In the genomic region with DNA sequence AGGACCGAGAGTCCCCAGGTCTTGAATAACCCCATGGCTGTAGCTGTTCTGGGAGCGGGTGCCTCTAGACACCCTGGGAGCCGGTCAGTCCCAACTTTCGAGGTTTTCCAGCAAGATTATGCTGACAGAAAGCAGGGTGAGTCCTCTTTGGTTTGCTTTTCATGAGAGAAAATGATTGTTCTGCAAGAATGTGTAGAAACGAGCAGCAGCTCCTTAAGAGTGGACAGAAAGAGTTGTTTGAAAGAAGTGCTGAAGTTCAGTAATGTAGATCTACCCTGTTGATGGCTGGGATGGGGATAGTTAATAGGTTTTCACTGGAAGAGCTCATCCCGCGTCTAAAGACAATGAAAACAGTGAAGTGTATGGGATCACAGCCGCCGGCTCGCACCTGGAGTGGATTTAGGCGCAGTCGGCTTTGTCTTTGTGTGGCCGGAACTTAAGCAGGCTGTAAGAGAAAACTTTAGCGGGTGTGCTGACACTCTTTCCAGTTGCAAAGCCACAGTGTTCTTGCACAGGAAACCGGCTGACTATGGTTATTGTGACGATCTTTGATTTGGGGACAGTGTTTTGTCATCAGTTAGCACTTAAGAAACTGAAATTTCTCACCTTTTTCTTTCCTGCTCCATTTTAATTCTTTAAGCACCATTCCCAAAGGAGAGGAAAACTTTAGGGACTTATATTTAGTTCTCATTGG, we compare ENCODE assay signal across 8 mouse cellular contexts. TPM values are rescaled to one million over a fixed set of nuclear protein-coding genes. Genes with fewer than 3 reads are reported as not detected.
A peak's percentile ranks its signal among the peaks of the same experiment; 100 is the strongest.
DNase-seq lines count a peak whose midpoint lies in the region; ATAC-seq and TF ChIP-seq lines count a peak whose summit lies in the region.
"Had no signal": no experiment of that assay in that cellular context is flagged by ENCODE, and none has a peak within 500 bp of the region (broad histone marks: within the 10 kb centered on the region; RNA-seq: fewer than 3 reads in every experiment).

No protein-coding gene starts in this region.

- TF ChIP-seq CTCF in thymus, adult 2 months (IDR thresholded peaks at IDR 0.05; ENCODE audit: borderline replicate concordance, control insufficient read depth, extremely low read depth, insufficient read depth, low read length, poor library complexity) = no peak

- peak overlapping the region; percentile 47; the same call in 1 of the 2 replicates for H3K9ac ChIP-seq in hindbrain, embryonic 11.5 days (ENCODE audit: low read depth, low read length)

- 3% methylated on average over 16 of the region's 16 CpGs for WGBS in thymus, adult 2 months
- 1% methylated on average over 16 of the region's 16 CpGs for WGBS in hindbrain, embryonic 11.5 days

- DNase-seq in thymus, adult 2 months = no peak
- DNase-seq in thymus, adult 18-20 months = no peak
- DNase-seq in hindbrain, embryonic 11.5 days (ENCODE audit: low spot score) = peak; percentile 50
- no peak for DNase-seq in cerebellum, postnatal 25 days
- DNase-seq in yolk sac, embryonic 10.5 days (ENCODE audit: low spot score) = no peak
- no peak for DNase-seq in adrenal gland, postnatal 36 days

- TF ChIP-seq POLR2A in thymus, adult 2 months (IDR thresholded peaks at IDR 0.05; ENCODE audit: control insufficient read depth, extremely low read depth, insufficient read depth, low read length, poor library complexity) = no peak

- no peaks in the 10 kb centered on the region for H3K9me3 ChIP-seq in hindbrain, embryonic 11.5 days (ENCODE audit: control insufficient read depth, low read length)
- no peaks in the 10 kb centered on the region for H3K9me3 ChIP-seq in megakaryocyte, embryonic 14.5 days

- no peak overlapping the region for H3K27ac ChIP-seq in thymus, adult 2 months (ENCODE audit: control insufficient read depth, insufficient read depth, low read length)
- no peak overlapping the region for H3K27ac ChIP-seq in hindbrain, embryonic 11.5 days (ENCODE audit: low read depth, low read length)

- ATAC-seq in hindbrain, embryonic 11.5 days (ENCODE audit: low FRiP score) = 0 out of 2 replicates have a peak, but pooled peaks have one; percentile 53

- peak overlapping the region; percentile 86 for H3K4me2 ChIP-seq in hindbrain, embryonic 11.5 days (replicated peaks; ENCODE audit: low read depth, low read length)

- peak overlapping the region; percentile 7; the same call in 1 of the 2 replicates for H3K4me3 ChIP-seq in thymus, adult 2 months (ENCODE audit: control insufficient read depth, insufficient read depth, low read length)
- H3K4me3 ChIP-seq in hindbrain, embryonic 11.5 days (ENCODE audit: low read depth, low read length) = peak overlapping the region; percentile 52
- peak overlapping the region; percentile 89 for H3K4me3 ChIP-seq in megakaryocyte, embryonic 14.5 days (replicated peaks)

- peaks cover 7% of the 10 kb centered on the region; the same call in 1 of the 2 replicates for H3K27me3 ChIP-seq in thymus, adult 2 months (ENCODE audit: control insufficient read depth, insufficient read depth, low read length)
- peaks cover 27% of the 10 kb centered on the region for H3K27me3 ChIP-seq in hindbrain, embryonic 11.5 days (ENCODE audit: control insufficient read depth, insufficient read depth, low read length)
- H3K27me3 ChIP-seq in megakaryocyte, embryonic 14.5 days (replicated peaks) = peaks cover 52% of the 10 kb centered on the region

- no peaks in the 10 kb centered on the region for H3K36me3 ChIP-seq in thymus, adult 2 months (ENCODE audit: control insufficient read depth, insufficient read depth, low read length)
- no peaks in the 10 kb centered on the region for H3K36me3 ChIP-seq in hindbrain, embryonic 11.5 days (ENCODE audit: control insufficient read depth, insufficient read depth, low read length)
- no peaks in the 10 kb centered on the region for H3K36me3 ChIP-seq in megakaryocyte, embryonic 14.5 days (replicated peaks; ENCODE audit: low read length)

- H3K4me1 ChIP-seq in thymus, adult 2 months (replicated peaks; ENCODE audit: control insufficient read depth, insufficient read depth, low read length) = no peaks in the 10 kb centered on the region; the same call in 1 of the 2 replicates
- no peaks in the 10 kb centered on the region for H3K4me1 ChIP-seq in hindbrain, embryonic 11.5 days (replicated peaks; ENCODE audit: control insufficient read depth, insufficient read depth, low read length)
- H3K4me1 ChIP-seq in megakaryocyte, embryonic 14.5 days = peaks cover 16% of the 10 kb centered on the region

RNA-seq across cellular contexts. Expression of gene Dmrta1, which starts 9.7 kb away (rescaled TPM):
- polyA plus RNA-seq in thymus, adult 2 months (2012; rRNA removed) = 0.24 TPM in 2 replicates
- 0.22 and 0.49 TPM in 2 replicates for polyA plus RNA-seq in hindbrain, embryonic 11.5 days (2014; fragmentation: Nextera tagmentation; extraction: Ambion mirVana)
- polyA plus RNA-seq in megakaryocyte, embryonic 14.5 days (2012; ENCODE audit: insufficient read depth, low replicate concordance) = not detected in 2 replicates
- total RNA-seq in adrenal gland, postnatal 36 days (2021) = under 1 TPM in 1 of 2 experiments, not detected in 1; 0.76 TPM
- total RNA-seq: neutrophil, adult 5-6 weeks had no signal

Comparison
In these comparisons a context has a peak if more than half of its experiments do, and no peak if none do; other contexts are left out.
1. H3K4me3 ChIP-seq: peak in every context shown above with its lines; median percentile 89 in megakaryocyte, embryonic 14.5 days; 52 in hindbrain, embryonic 11.5 days; 7 in thymus, adult 2 months.